Mouse (Mus musculus) cortical plate, adult 2 months (tissue): ENCODE results near the gene Fsd2.
A peak's percentile ranks its signal among the peaks of the same experiment; 100 is the strongest.

ENCODE experiments used
- CTCF ChIP-seq: fragments of 200-500 bp; IDR thresholded peaks from 2 replicates; pipeline ENCODE4 v1.5.1; 2011; ENCODE audit warnings: mild to moderate bottlenecking, control low read depth, low read length; ENCODE audit not compliant: insufficient read depth; ENCODE audit errors: extremely low read depth
- POLR2A ChIP-seq: fragments of 200-500 bp; IDR thresholded peaks from 2 replicates; pipeline ENCODE4 v1.6.1; 2011; ENCODE audit warnings: mild to moderate bottlenecking, low read length, control low read depth; ENCODE audit not compliant: insufficient read depth; ENCODE audit errors: extremely low read depth

- peak; percentile 23; the same call in 1 of the 2 replicates for TF ChIP-seq CTCF
- TF ChIP-seq POLR2A, result no peak
Observed at GRCm38 (mm10) chr7:81554369-81554768, 12.4 kb downstream of the Fsd2 start.
